Mouse (Mus musculus) spleen, postnatal 10 days (tissue): ENCODE measurements around the gene Igfals.

Source experiments
- DNase-seq, 2 experiments: peaks; one replicate each; pipeline ENCODE4 v3.0.0; 2021 to 2022; ENCODE audit warnings: low spot score in 2 of 2

The Igfals gene

GRCm38 (mm10) chr17:24861785-24862184, 4.0 kb upstream of the Igfals start:
- DNase-seq: no peak

- no peak for DNase-seq
Measured at GRCm38 (mm10) chr17:24867914-24868313, 2.1 kb downstream of the Igfals start.

GRCm38 (mm10) chr17:24873695-24874404, 8.1 kb downstream of the Igfals start:
- DNase-seq: no peak

GRCm38 (mm10) chr17:24874405-24874745, 8.6 kb downstream of the Igfals start:
- DNase-seq: no peak

- DNase-seq: no peak
Measured at GRCm38 (mm10) chr17:24874989-24875388, 9.2 kb downstream of the Igfals start.

GRCm38 (mm10) chr17:24877336-24878116, 11.7 kb downstream of the Igfals start:
- no peak for DNase-seq

GRCm38 (mm10) chr17:24878117-24878397, 12.3 kb downstream of the Igfals start:
- DNase-seq: no peak

- DNase-seq: no peak
Measured at GRCm38 (mm10) chr17:24878531-24878930, 12.7 kb downstream of the Igfals start.

- peak; percentile 52 to 69 for DNase-seq
Measured at GRCm38 (mm10) chr17:24881738-24882440, 16.1 kb downstream of the Igfals start.

GRCm38 (mm10) chr17:24884391-24884790, 18.6 kb downstream of the Igfals start:
- no peak for DNase-seq

- DNase-seq: no peak
Measured at GRCm38 (mm10) chr17:24885356-24886133, 19.7 kb downstream of the Igfals start.

GRCm38 (mm10) chr17:24886134-24886931, 20.5 kb downstream of the Igfals start, which contains the start of the genes Nubp2 and Spsb3:
Gene Nubp2, minus strand, starts transcription at chr17:24886349.
Gene Spsb3, plus strand, starts transcription at chr17:24886643.
- DNase-seq: peak; percentile 93 to 98

- DNase-seq: no peak
Measured at GRCm38 (mm10) chr17:24886932-24887271, 21.1 kb downstream of the Igfals start.

GRCm38 (mm10) chr17:24887291-24888080, 21.7 kb downstream of the Igfals start:
- no peak for DNase-seq

- DNase-seq: no peak
Measured at GRCm38 (mm10) chr17:24888862-24889261, 23.1 kb downstream of the Igfals start.

- DNase-seq: no peak
Measured at GRCm38 (mm10) chr17:24890151-24891092, 24.6 kb downstream of the Igfals start.

GRCm38 (mm10) chr17:24891321-24891720, 25.5 kb downstream of the Igfals start:
- no peak for DNase-seq

- DNase-seq: no peak
Measured at GRCm38 (mm10) chr17:24892785-24893184, 27.0 kb downstream of the Igfals start.

GRCm38 (mm10) chr17:24893276-24893675, 27.5 kb downstream of the Igfals start:
- no peak for DNase-seq
